Mouse (Mus musculus) stomach, postnatal 0 days (tissue): ENCODE data around the gene Tanc1.

Experiments used
- CTCF ChIP-seq: IDR thresholded peaks from 2 replicates; pipeline ENCODE4 v1.5.1; 2016; ENCODE audit warnings: antibody characterized with exemption, low read depth, mild to moderate bottlenecking, moderate library complexity
- EP300 ChIP-seq: optimal IDR thresholded peaks from 2 replicates; pipeline ENCODE3; 2016; ENCODE audit warnings: antibody characterized with exemption

DNA sequence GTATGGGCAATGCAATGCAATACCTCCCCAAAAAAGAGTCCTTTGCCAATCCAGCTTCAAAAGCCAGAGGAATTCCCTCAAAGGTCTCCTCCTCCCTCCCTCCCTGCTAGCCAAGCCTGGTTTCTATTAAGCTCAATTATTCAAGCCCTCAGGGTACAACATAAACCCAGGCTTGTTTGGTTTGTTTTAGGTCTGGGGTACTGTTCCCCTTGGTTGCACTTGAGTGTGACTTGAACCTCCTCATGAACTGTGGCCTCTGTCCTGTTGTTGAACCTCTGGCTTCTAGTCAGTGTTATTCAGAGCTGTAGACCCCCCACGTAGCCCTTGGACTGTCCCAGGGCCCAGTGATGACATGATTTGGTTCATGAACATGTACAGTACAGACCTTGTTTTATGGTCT, 62.0 kb downstream of the Tanc1 start:
- TF ChIP-seq CTCF (no peak), EP300 (no peak)
